Mouse (Mus musculus): Measurements from ENCODE around the gene Phc2.

The Phc2 gene

GRCm38 (mm10) chr4:128716731-128717130, 62.2 kb downstream of the Phc2 start:
- no peak for DNase-seq (ENCODE audit: low read depth, low spot score)

GRCm38 (mm10) chr4:128720110-128720509, 65.6 kb downstream of the Phc2 start:
- DNase-seq (ENCODE audit: low read depth, low spot score), result no peak

GRCm38 (mm10) chr4:128721061-128721648, 66.7 kb downstream of the Phc2 start:
- no peak for DNase-seq (ENCODE audit: low read depth, low spot score)

GRCm38 (mm10) chr4:128721761-128722160, 67.3 kb downstream of the Phc2 start:
- no peak for DNase-seq (ENCODE audit: low read depth, low spot score)

- DNase-seq (ENCODE audit: low read depth, low spot score), result no peak
Observed at GRCm38 (mm10) chr4:128722932-128723331, 68.4 kb downstream of the Phc2 start.

- no peak for DNase-seq (ENCODE audit: low read depth, low spot score)
Observed at GRCm38 (mm10) chr4:128723431-128723830, 68.9 kb downstream of the Phc2 start.

GRCm38 (mm10) chr4:128724059-128724458, 69.6 kb downstream of the Phc2 start:
- no peak for DNase-seq (ENCODE audit: low read depth, low spot score)

- no peak for DNase-seq (ENCODE audit: low read depth, low spot score)
Observed at GRCm38 (mm10) chr4:128727019-128727720, 72.7 kb downstream of the Phc2 start.

- no peak for DNase-seq (ENCODE audit: low read depth, low spot score)
Observed at GRCm38 (mm10) chr4:128727721-128728430, 73.4 kb downstream of the Phc2 start.

- no peak for DNase-seq (ENCODE audit: low read depth, low spot score)
Observed at GRCm38 (mm10) chr4:128728431-128728851, 73.9 kb downstream of the Phc2 start.

- no peak for DNase-seq (ENCODE audit: low read depth, low spot score)
Observed at GRCm38 (mm10) chr4:128729033-128729708, 74.7 kb downstream of the Phc2 start.

GRCm38 (mm10) chr4:128729709-128730037, 75.2 kb downstream of the Phc2 start:
- no peak for DNase-seq (ENCODE audit: low read depth, low spot score)

GRCm38 (mm10) chr4:128730271-128730670, 75.8 kb downstream of the Phc2 start:
- DNase-seq (ENCODE audit: low read depth, low spot score), result no peak

GRCm38 (mm10) chr4:128732794-128733193, 78.3 kb downstream of the Phc2 start:
- no peak for DNase-seq (ENCODE audit: low read depth, low spot score)

GRCm38 (mm10) chr4:128733496-128733895, 79.0 kb downstream of the Phc2 start:
- DNase-seq (ENCODE audit: low read depth, low spot score), result no peak

GRCm38 (mm10) chr4:128734217-128734616, 79.7 kb downstream of the Phc2 start:
- no peak for DNase-seq (ENCODE audit: low read depth, low spot score)

GRCm38 (mm10) chr4:128734721-128735671, 80.5 kb downstream of the Phc2 start:
- no peak for DNase-seq (ENCODE audit: low read depth, low spot score)

GRCm38 (mm10) chr4:128737137-128737589, 82.7 kb downstream of the Phc2 start:
- DNase-seq (ENCODE audit: low read depth, low spot score), result no peak

GRCm38 (mm10) chr4:128737825-128738610, 83.5 kb downstream of the Phc2 start:
- no peak for DNase-seq (ENCODE audit: low read depth, low spot score)

- no peak for DNase-seq (ENCODE audit: low read depth, low spot score)
Observed at GRCm38 (mm10) chr4:128740878-128741277, 86.4 kb downstream of the Phc2 start.

Measured in embryo, embryonic 11.5 days (tissue).